Mouse (Mus musculus) limb, embryonic 15.5 days (tissue): Measurements from ENCODE around the gene Tsnax. TPM values are rescaled to one million over a fixed set of nuclear protein-coding genes. Genes with fewer than 3 reads are reported as not detected.

ENCODE experiments used
- ATAC-seq: fragments of 200-750 bp; cut with Nextera tagmentation; 2 replicates; pipeline ENCODE4 v1.8.0; 2017; ENCODE audit warnings: low read depth, moderate TSS enrichment; ENCODE audit not compliant: insufficient number of reproducible peaks, low FRiP score, low TSS enrichment
- H3K27ac ChIP-seq: fragments of 300-500 bp; sonication (generic); 2 replicates; pipeline ENCODE4 v1.5.1; 2015; ENCODE audit warnings: moderate library complexity, mild to moderate bottlenecking, inconsistent platforms
- H3K27me3 ChIP-seq: fragments of 300-500 bp; sonication (generic); 2 replicates; pipeline ENCODE4 v1.6.1; 2015; ENCODE audit warnings: inconsistent platforms
- H3K36me3 ChIP-seq: fragments of 300-500 bp; sonication (generic); 2 replicates; pipeline ENCODE4 v1.6.1; 2015; ENCODE audit warnings: inconsistent platforms
- H3K4me1 ChIP-seq: fragments of 300-500 bp; sonication (generic); 2 replicates; pipeline ENCODE4 v1.6.1; 2015; ENCODE audit warnings: inconsistent platforms
- H3K4me2 ChIP-seq: fragments of 300-500 bp; sonication (generic); 2 replicates; pipeline ENCODE4 v1.6.1; 2015; ENCODE audit warnings: mild to moderate bottlenecking, inconsistent platforms
- H3K4me3 ChIP-seq: fragments of 300-500 bp; sonication (generic); 2 replicates; pipeline ENCODE4 v1.5.1; 2015; ENCODE audit warnings: mild to moderate bottlenecking, inconsistent platforms
- H3K9ac ChIP-seq: fragments of 300-500 bp; sonication (generic); 2 replicates; pipeline ENCODE4 v1.6.1; 2015; ENCODE audit warnings: inconsistent platforms
- H3K9me3 ChIP-seq: fragments of 300-500 bp; sonication (generic); 2 replicates; pipeline ENCODE4 v1.6.1; 2016; ENCODE audit warnings: inconsistent platforms
- whole genome bisulfite sequencing: fragments of 180-500 bp; shearing (Covaris S2); methylation state at CpG from one replicate; pipeline ENCODE4 v1.1.7; 2015; 5-methylcytosine and 5-hydroxymethylcytosine counted together
- polyA plus RNA-seq: library from polyadenylated mRNA; unstranded; fragments of >200 nt; fragmentation: Nextera tagmentation; extraction: Ambion mirVana; gene quantifications from 2 replicates; pipeline ENCODE4 v1.2.1, GENCODE M21; 2015

Gene Tsnax
- polyA plus RNA-seq, 1 experiment from 2014 or later = 122 TPM

- no peaks in the 10 kb centered on the region for H3K9me3 ChIP-seq
- H3K4me3 ChIP-seq = no peak overlapping the region
- peaks cover 13% of the 10 kb centered on the region for H3K4me1 ChIP-seq
- ATAC-seq = no peak
- H3K36me3 ChIP-seq = no peaks in the 10 kb centered on the region
- H3K9ac ChIP-seq = no peak overlapping the region
- H3K4me2 ChIP-seq = no peak overlapping the region
- WGBS = 77% methylated on average over 6 of the region's 6 CpGs
- peak overlapping the region; percentile 57 for H3K27ac ChIP-seq
- no peaks in the 10 kb centered on the region for H3K27me3 ChIP-seq
Measured at GRCm38 (mm10) chr8:125068146-125068905, 55.5 kb downstream of the Tsnax start.

GRCm38 (mm10) chr8:125069304-125069703 is 56.5 kb downstream of the Tsnax start:
- ATAC-seq = no peak
- H3K4me2 ChIP-seq = no peak overlapping the region
- no peaks in the 10 kb centered on the region for H3K36me3 ChIP-seq
- H3K4me1 ChIP-seq = peaks cover 13% of the 10 kb centered on the region
- no peak overlapping the region for H3K27ac ChIP-seq
- no peaks in the 10 kb centered on the region for H3K27me3 ChIP-seq
- 61% methylated on average over 7 of the region's 7 CpGs for WGBS
- H3K9ac ChIP-seq = no peak overlapping the region
- no peaks in the 10 kb centered on the region for H3K9me3 ChIP-seq
- H3K4me3 ChIP-seq = no peak overlapping the region

GRCm38 (mm10) chr8:125069733-125070132 is 56.9 kb downstream of the Tsnax start:
- Histone ChIP-seq H3K4me2 (no peak overlapping the region), H3K27ac (no peak overlapping the region), H3K4me3 (no peak overlapping the region), H3K4me1 (peaks cover 13% of the 10 kb centered on the region), H3K9ac (no peak overlapping the region), H3K27me3 (no peaks in the 10 kb centered on the region), H3K9me3 (no peaks in the 10 kb centered on the region), H3K36me3 (no peaks in the 10 kb centered on the region)
- ATAC-seq = no peak
- WGBS = 32% methylated on average over 6 of the region's 6 CpGs

GRCm38 (mm10) chr8:125074141-125074540 is 61.3 kb downstream of the Tsnax start:
- Histone ChIP-seq H3K4me1 (no peaks in the 10 kb centered on the region), H3K27ac (no peak overlapping the region), H3K4me2 (no peak overlapping the region), H3K4me3 (no peak overlapping the region), H3K9ac (no peak overlapping the region), H3K27me3 (no peaks in the 10 kb centered on the region), H3K9me3 (no peaks in the 10 kb centered on the region), H3K36me3 (no peaks in the 10 kb centered on the region)
- ATAC-seq = no peak
- 93% methylated on average over 10 of the region's 10 CpGs for WGBS

GRCm38 (mm10) chr8:125074581-125074980 is 61.8 kb downstream of the Tsnax start:
- no peak overlapping the region for H3K4me2 ChIP-seq
- 87% methylated on average over 2 of the region's 2 CpGs for WGBS
- no peaks in the 10 kb centered on the region for H3K4me1 ChIP-seq
- no peak overlapping the region for H3K4me3 ChIP-seq
- no peak for ATAC-seq
- H3K9me3 ChIP-seq = no peaks in the 10 kb centered on the region
- no peak overlapping the region for H3K27ac ChIP-seq
- H3K9ac ChIP-seq = no peak overlapping the region
- H3K36me3 ChIP-seq = no peaks in the 10 kb centered on the region
- no peaks in the 10 kb centered on the region for H3K27me3 ChIP-seq

GRCm38 (mm10) chr8:125075389-125075788 is 62.6 kb downstream of the Tsnax start:
- no peak overlapping the region for H3K27ac ChIP-seq
- no peak for ATAC-seq
- 75% methylated on average over 4 of the region's 4 CpGs for WGBS
- H3K36me3 ChIP-seq = no peaks in the 10 kb centered on the region
- no peaks in the 10 kb centered on the region for H3K27me3 ChIP-seq
- no peak overlapping the region for H3K4me3 ChIP-seq
- H3K4me1 ChIP-seq = no peaks in the 10 kb centered on the region
- no peak overlapping the region for H3K9ac ChIP-seq
- no peaks in the 10 kb centered on the region for H3K9me3 ChIP-seq
- no peak overlapping the region for H3K4me2 ChIP-seq

GRCm38 (mm10) chr8:125077326-125077725 is 64.5 kb downstream of the Tsnax start:
- ATAC-seq = no peak
- no peak overlapping the region for H3K4me3 ChIP-seq
- no peaks in the 10 kb centered on the region for H3K4me1 ChIP-seq
- no peaks in the 10 kb centered on the region for H3K9me3 ChIP-seq
- H3K9ac ChIP-seq = no peak overlapping the region
- no peak overlapping the region for H3K27ac ChIP-seq
- no peaks in the 10 kb centered on the region for H3K36me3 ChIP-seq
- H3K27me3 ChIP-seq = no peaks in the 10 kb centered on the region
- 81% methylated on average over 8 of the region's 8 CpGs for WGBS
- no peak overlapping the region for H3K4me2 ChIP-seq

GRCm38 (mm10) chr8:125078771-125079384 is 66.1 kb downstream of the Tsnax start:
- no peak overlapping the region for H3K4me3 ChIP-seq
- ATAC-seq = no peak
- no peak overlapping the region for H3K27ac ChIP-seq
- no peaks in the 10 kb centered on the region for H3K9me3 ChIP-seq
- WGBS = 51% methylated on average over 9 of the region's 9 CpGs
- no peak overlapping the region for H3K9ac ChIP-seq
- no peak overlapping the region for H3K4me2 ChIP-seq
- H3K36me3 ChIP-seq = no peaks in the 10 kb centered on the region
- peaks cover 8% of the 10 kb centered on the region for H3K4me1 ChIP-seq
- H3K27me3 ChIP-seq = no peaks in the 10 kb centered on the region

GRCm38 (mm10) chr8:125080388-125081344 is 67.9 kb downstream of the Tsnax start:
- Histone ChIP-seq H3K4me1 (peaks cover 11% of the 10 kb centered on the region), H3K36me3 (no peaks in the 10 kb centered on the region), H3K27ac (no peak overlapping the region), H3K27me3 (no peaks in the 10 kb centered on the region), H3K9me3 (no peaks in the 10 kb centered on the region), H3K4me2 (no peak overlapping the region), H3K9ac (no peak overlapping the region), H3K4me3 (no peak overlapping the region)
- 82% methylated on average over 19 of the region's 19 CpGs for WGBS
- ATAC-seq = no peak

- no peak for ATAC-seq
- Histone ChIP-seq H3K4me3 (no peak overlapping the region), H3K27me3 (no peaks in the 10 kb centered on the region), H3K9me3 (no peaks in the 10 kb centered on the region), H3K36me3 (0 out of 2 replicates have a peak, but pooled peaks cover 5% of the 10 kb centered on the region), H3K4me2 (no peak overlapping the region), H3K9ac (no peak overlapping the region), H3K4me1 (peaks cover 11% of the 10 kb centered on the region), H3K27ac (peak overlapping the region; percentile 85)
- WGBS = 33% methylated on average over 4 of the region's 4 CpGs
Measured at GRCm38 (mm10) chr8:125083746-125084145, 70.9 kb downstream of the Tsnax start.
